Mouse (Mus musculus) monocyte, adult 2 months (primary cell): ENCODE results near the gene Aldh5a1.

ENCODE experiments used
- DNase-seq, 2 experiments: peaks; one replicate each; pipeline ENCODE4 v3.0.0; 2022; ENCODE audit warnings: low spot score in 2 of 2, low read depth in 1 of 2

The Aldh5a1 gene

GRCm38 (mm10) chr13:24936772-24937107 is 721 bp downstream of the Aldh5a1 start:
- DNase-seq: no peak

- DNase-seq: no peak
Observed at GRCm38 (mm10) chr13:24933199-24933598, 4.3 kb downstream of the Aldh5a1 start.

GRCm38 (mm10) chr13:24930591-24930990 is 6.9 kb downstream of the Aldh5a1 start:
- DNase-seq: no peak

GRCm38 (mm10) chr13:24923991-24924390 is 13.5 kb downstream of the Aldh5a1 start:
- no peak for DNase-seq

- no peak for DNase-seq
Observed at GRCm38 (mm10) chr13:24921281-24921680, 16.2 kb downstream of the Aldh5a1 start.

GRCm38 (mm10) chr13:24920333-24920977 is 17.0 kb downstream of the Aldh5a1 start:
- DNase-seq: no peak

- DNase-seq: no peak
Observed at GRCm38 (mm10) chr13:24915831-24916230, 21.6 kb downstream of the Aldh5a1 start.

- no peak for DNase-seq
Observed at GRCm38 (mm10) chr13:24914915-24915314, 22.5 kb downstream of the Aldh5a1 start.

GRCm38 (mm10) chr13:24913576-24913975 is 23.9 kb downstream of the Aldh5a1 start:
- no peak for DNase-seq

- no peak for DNase-seq
Observed at GRCm38 (mm10) chr13:24909112-24909511, 28.3 kb downstream of the Aldh5a1 start.

- DNase-seq: no peak
Observed at GRCm38 (mm10) chr13:24906831-24907570, 30.5 kb downstream of the Aldh5a1 start.

GRCm38 (mm10) chr13:24905422-24905821 is 32.0 kb downstream of the Aldh5a1 start:
- DNase-seq: no peak

GRCm38 (mm10) chr13:24903412-24903811 is 34.0 kb downstream of the Aldh5a1 start:
- DNase-seq: no peak

GRCm38 (mm10) chr13:24901916-24902315 is 35.5 kb downstream of the Aldh5a1 start:
- no peak for DNase-seq

GRCm38 (mm10) chr13:24893880-24894279 is 43.6 kb downstream of the Aldh5a1 start:
- DNase-seq: no peak

GRCm38 (mm10) chr13:24892516-24892915 is 44.9 kb downstream of the Aldh5a1 start:
- no peak for DNase-seq

GRCm38 (mm10) chr13:24889554-24889953 is 47.9 kb downstream of the Aldh5a1 start:
- DNase-seq: no peak

GRCm38 (mm10) chr13:24882411-24882810 is 55.0 kb downstream of the Aldh5a1 start:
- DNase-seq: no peak

- no peak for DNase-seq
Observed at GRCm38 (mm10) chr13:24880704-24881103, 56.8 kb downstream of the Aldh5a1 start.

- no peak for DNase-seq
Observed at GRCm38 (mm10) chr13:24880208-24880607, 57.3 kb downstream of the Aldh5a1 start.

- no peak for DNase-seq
Observed at GRCm38 (mm10) chr13:24879359-24880040, 58.0 kb downstream of the Aldh5a1 start.

- no peak for DNase-seq
Observed at GRCm38 (mm10) chr13:24868233-24868632, 69.2 kb downstream of the Aldh5a1 start.
